Mouse (Mus musculus) kidney, adult 2 months (tissue): ENCODE data around the gene Gal3st3. TPM values are rescaled to one million over a fixed set of nuclear protein-coding genes. Genes with fewer than 3 reads are reported as not detected.

ENCODE experiments used
- DNase-seq: peaks from one replicate; pipeline ENCODE4 v3.0.0; 2021
- H3K27ac ChIP-seq: fragments of 200-500 bp; 2 replicates; pipeline ENCODE4 v1.5.1; 2012; ENCODE audit warnings: low read depth, low read length, control low read depth, inconsistent platforms; ENCODE audit not compliant: insufficient read depth
- H3K27me3 ChIP-seq: fragments of 200-500 bp; replicated peaks from 2 replicates; pipeline ENCODE4 v1.6.1; 2012; ENCODE audit warnings: mild to moderate bottlenecking, moderate library complexity, low read length, inconsistent platforms; ENCODE audit not compliant: control insufficient read depth, insufficient read depth
- H3K36me3 ChIP-seq: fragments of 200-500 bp; 2 replicates; pipeline ENCODE4 v1.6.1; 2012; ENCODE audit warnings: mild to moderate bottlenecking, moderate library complexity, low read length, inconsistent platforms; ENCODE audit not compliant: control insufficient read depth, insufficient read depth
- H3K4me1 ChIP-seq: fragments of 200-500 bp; 2 replicates; pipeline ENCODE4 v1.6.1; 2011; ENCODE audit warnings: low read length; ENCODE audit not compliant: control insufficient read depth, insufficient read depth
- H3K4me3 ChIP-seq: fragments of 200-500 bp; 2 replicates; pipeline ENCODE4 v1.5.1; 2011; ENCODE audit warnings: mild to moderate bottlenecking, low read depth, low read length, control low read depth; ENCODE audit not compliant: insufficient read depth
- CTCF ChIP-seq: fragments of 200-500 bp; conservative IDR thresholded peaks from 2 replicates; pipeline ENCODE4 v1.5.1; 2011; ENCODE audit warnings: low read depth, mild to moderate bottlenecking, control low read depth, low read length, moderate library complexity, mixed read lengths; ENCODE audit not compliant: insufficient read depth, insufficient read length
- POLR2A ChIP-seq: fragments of 200-500 bp; IDR thresholded peaks from one replicate; pipeline ENCODE4 v1.6.1; 2011; ENCODE audit warnings: low read depth, low read length, control low read depth
- WGBS: fragments of 180-500 bp; shearing (Covaris S2); methylation state at CpG from one replicate; pipeline ENCODE4 v1.1.7; 2018; 5-methylcytosine and 5-hydroxymethylcytosine counted together
- polyA plus RNA-seq: library from polyadenylated mRNA; depleted of rRNA; stranded (reverse); fragments of >200 nt; gene quantifications from 2 replicates; pipeline ENCODE4 v1.2.3, GENCODE M21; 2012; rRNA removed

The Gal3st3 gene
- polyA plus RNA-seq, 1 experiment, result 0.28 TPM

DNA sequence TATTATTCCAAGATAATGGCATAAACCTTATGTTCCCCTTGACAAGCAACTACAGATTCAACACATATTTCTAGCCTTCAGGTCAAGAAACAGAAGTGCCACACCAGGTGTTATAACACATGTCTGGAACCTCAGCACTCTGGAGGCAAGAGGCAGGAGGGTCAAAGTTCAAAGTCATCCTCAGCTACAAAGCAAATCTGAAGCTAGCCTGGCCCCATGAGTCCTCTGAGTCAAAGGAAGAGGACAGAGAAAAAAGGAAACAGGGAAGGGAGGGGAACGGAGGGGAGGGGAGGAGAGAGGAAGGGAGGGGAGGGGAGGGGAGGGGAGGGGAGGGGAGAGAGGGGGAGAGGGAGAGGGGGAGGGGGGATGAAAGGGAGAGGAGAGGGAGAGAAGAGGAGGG lies 57.9 kb downstream of the Gal3st3 start:
- no peak overlapping the region for H3K27ac ChIP-seq
- no peaks in the 10 kb centered on the region for H3K27me3 ChIP-seq
- peak; percentile 17 for DNase-seq
- no peak overlapping the region for H3K4me3 ChIP-seq
- TF ChIP-seq CTCF (no peak), POLR2A (no peak)
- no peaks in the 10 kb centered on the region for H3K36me3 ChIP-seq
- no CpG with 5 or more reads among the region's 1 CpGs for WGBS
- no peaks in the 10 kb centered on the region for H3K4me1 ChIP-seq

Other genes with a start within 250 kb of the Gal3st3 start
- gene Rin1, start 247.8 kb upstream of the Gal3st3 start, polyA plus RNA-seq, result 2.8 and 4.7 TPM in 2 replicates
- gene Cd248, start 230.3 kb upstream of the Gal3st3 start, polyA plus RNA-seq, result 10.7 and 10.8 TPM in 2 replicates
- gene Tmem151a, start 212.8 kb upstream of the Gal3st3 start, polyA plus RNA-seq, result 4.9 and 5.6 TPM in 2 replicates
- gene Yif1a, start 209.8 kb upstream of the Gal3st3 start, polyA plus RNA-seq, result 258 and 297 TPM in 2 replicates
- 0.36 and 0.37 TPM in 2 replicates for gene Cnih2, start 199.8 kb upstream of the Gal3st3 start, polyA plus RNA-seq
- 246 and 280 TPM in 2 replicates for gene Rab1b, start 191.3 kb upstream of the Gal3st3 start, polyA plus RNA-seq
- 38.8 and 46.0 TPM in 2 replicates for gene Klc2, start 179.8 kb upstream of the Gal3st3 start, polyA plus RNA-seq
- gene Pacs1, start 25.2 kb upstream of the Gal3st3 start, polyA plus RNA-seq, result 14.3 and 16.1 TPM in 2 replicates
- 95.8 and 109 TPM in 2 replicates for gene Sf3b2, start 2.9 kb upstream of the Gal3st3 start, polyA plus RNA-seq
- gene Catsper1, start 37.4 kb downstream of the Gal3st3 start, polyA plus RNA-seq, result 0.08 TPM in 1 of 2 replicates, not detected in the other
- gene Cst6, start 51.2 kb downstream of the Gal3st3 start, polyA plus RNA-seq, result 0.52 and 1.5 TPM in 2 replicates
- 17.8 and 22.0 TPM in 2 replicates for gene Eif1ad, start 68.4 kb downstream of the Gal3st3 start, polyA plus RNA-seq
- gene Banf1, start 68.8 kb downstream of the Gal3st3 start, polyA plus RNA-seq, result 106 and 146 TPM in 2 replicates
- gene Sart1, start 90.4 kb downstream of the Gal3st3 start, polyA plus RNA-seq, result 20.2 and 27.4 TPM in 2 replicates
- gene Tsga10ip, start 104.2 kb downstream of the Gal3st3 start, polyA plus RNA-seq, result 0.06 and 0.27 TPM in 2 replicates
- 124 and 150 TPM in 2 replicates for gene Drap1, start 126.6 kb downstream of the Gal3st3 start, polyA plus RNA-seq
- gene AI837181, start 126.8 kb downstream of the Gal3st3 start, polyA plus RNA-seq, result 71.4 and 78.4 TPM in 2 replicates
- 0.07 and 0.27 TPM in 2 replicates for gene Fosl1, start 149.2 kb downstream of the Gal3st3 start, polyA plus RNA-seq
- gene Ccdc85b, start 159.6 kb downstream of the Gal3st3 start, polyA plus RNA-seq, result 5.0 and 5.8 TPM in 2 replicates
- 99.5 and 117 TPM in 2 replicates for gene Fibp, start 162.3 kb downstream of the Gal3st3 start, polyA plus RNA-seq
- gene Ctsw, start 170.2 kb downstream of the Gal3st3 start, polyA plus RNA-seq, result 1.1 and 4.7 TPM in 2 replicates
- gene Efemp2, start 175.6 kb downstream of the Gal3st3 start, polyA plus RNA-seq, result 43.6 and 50.8 TPM in 2 replicates
- 29.8 and 35.1 TPM in 2 replicates for gene Mus81, start 190.1 kb downstream of the Gal3st3 start, polyA plus RNA-seq
- gene Cfl1, start 192.1 kb downstream of the Gal3st3 start, polyA plus RNA-seq, result 395 and 413 TPM in 2 replicates
- gene 1700020D05Rik, start 205.5 kb downstream of the Gal3st3 start, polyA plus RNA-seq, result 0.62 and 0.69 TPM in 2 replicates
- gene Snx32, start 212.2 kb downstream of the Gal3st3 start, polyA plus RNA-seq, result 14.7 and 16.3 TPM in 2 replicates